Mouse (Mus musculus) hindbrain, postnatal 0 days (tissue): Measurements from ENCODE around the gene Glt6d1. TPM values are rescaled to one million over a fixed set of nuclear protein-coding genes. Genes with fewer than 3 reads are reported as not detected.

Experiments
- ATAC-seq: fragments of 200-750 bp; cut with Nextera tagmentation; 2 replicates; pipeline ENCODE4 v1.8.0; 2017; ENCODE audit warnings: mild to moderate bottlenecking, moderate TSS enrichment, moderate library complexity
- DNase-seq: peaks from one replicate; pipeline ENCODE4 v3.0.0-alpha.2; 2015; ENCODE audit warnings: low spot score
- H3K27ac ChIP-seq: fragments of 300-500 bp; sonication (generic); 2 replicates; pipeline ENCODE4 v1.5.1; 2014; ENCODE audit warnings: mild to moderate bottlenecking
- H3K27me3 ChIP-seq: fragments of 300-500 bp; sonication (generic); 2 replicates; pipeline ENCODE4 v1.6.1; 2014; ENCODE audit warnings: low read length, mixed read lengths; ENCODE audit not compliant: insufficient read depth
- H3K36me3 ChIP-seq: fragments of 300-500 bp; sonication (generic); 2 replicates; pipeline ENCODE4 v1.6.1; 2014; ENCODE audit warnings: low read length, mixed read lengths; ENCODE audit not compliant: insufficient read depth
- H3K4me1 ChIP-seq: fragments of 300-500 bp; sonication (generic); 2 replicates; pipeline ENCODE4 v1.6.1; 2014; ENCODE audit warnings: antibody characterized with exemption, low read length, mixed read lengths; ENCODE audit not compliant: insufficient read depth
- H3K4me2 ChIP-seq: fragments of 300-500 bp; sonication (generic); 2 replicates; pipeline ENCODE4 v1.6.1; 2014; ENCODE audit warnings: low read depth, mild to moderate bottlenecking, low read length, moderate library complexity, mixed read lengths
- H3K4me3 ChIP-seq: fragments of 300-500 bp; sonication (generic); 2 replicates; pipeline ENCODE4 v1.5.1; 2014; ENCODE audit warnings: low read length
- H3K9ac ChIP-seq: fragments of 300-500 bp; sonication (generic); replicated peaks from 2 replicates; pipeline ENCODE4 v1.6.1; 2014; ENCODE audit warnings: mild to moderate bottlenecking, low read length, moderate library complexity, mixed read lengths
- H3K9me3 ChIP-seq: fragments of 300-500 bp; sonication (generic); 2 replicates; pipeline ENCODE4 v1.6.1; 2016; ENCODE audit warnings: low read length, mixed read lengths
- CTCF ChIP-seq: IDR thresholded peaks from 2 replicates; pipeline ENCODE4 v1.5.1; 2016; ENCODE audit warnings: antibody characterized with exemption, control low read depth, low read depth
- WGBS: fragments of 180-500 bp; shearing (Covaris S2); extraction: QIAGEN DNeasy Blood & Tissue Kit; methylation state at CpG from one replicate; pipeline ENCODE4 v1.1.7; 2014; 5-methylcytosine and 5-hydroxymethylcytosine counted together
- polyA plus RNA-seq: library from polyadenylated mRNA; unstranded; fragments of >200 nt; fragmentation: Nextera tagmentation; extraction: Ambion mirVana; gene quantifications from 2 replicates; pipeline ENCODE4 v1.2.1, GENCODE M21; 2015
- total RNA-seq: library from RNA; depleted of rRNA; stranded (reverse); fragments of >200 nt; gene quantifications from 2 replicates; pipeline ENCODE4 v1.2.3, GENCODE M21; 2014

The Glt6d1 gene
- total and polyA plus RNA-seq, 2 experiments from 2014 or later = not detected

GRCm38 (mm10) chr2:25842758-25843157 lies 27.1 kb upstream of the Glt6d1 start:
- Histone ChIP-seq H3K4me3 (no peak overlapping the region), H3K4me2 (no peak overlapping the region), H3K9me3 (no peaks in the 10 kb centered on the region), H3K27ac (peak overlapping the region; percentile 41; the same call in 1 of the 2 replicates), H3K27me3 (no peaks in the 10 kb centered on the region), H3K36me3 (no peaks in the 10 kb centered on the region), H3K9ac (no peak overlapping the region), H3K4me1 (no peaks in the 10 kb centered on the region)
- 40% methylated on average over 1 of the region's 1 CpGs for WGBS
- no peak for TF ChIP-seq CTCF
- ATAC-seq (no peak), DNase-seq (peak; percentile 48)

- 71% methylated on average over 4 of the region's 4 CpGs for WGBS
- no peaks in the 10 kb centered on the region for H3K4me1 ChIP-seq
- DNase-seq (no peak), ATAC-seq (no peak)
- H3K27me3 ChIP-seq = no peaks in the 10 kb centered on the region
- no peak overlapping the region for H3K27ac ChIP-seq
- no peak overlapping the region for H3K4me2 ChIP-seq
- no peaks in the 10 kb centered on the region for H3K36me3 ChIP-seq
- no peak overlapping the region for H3K4me3 ChIP-seq
- TF ChIP-seq CTCF = no peak
- H3K9ac ChIP-seq = no peak overlapping the region
- no peaks in the 10 kb centered on the region for H3K9me3 ChIP-seq
These were observed 26.5 kb upstream of the Glt6d1 start for GRCm38 (mm10) chr2:25842161-25842560.

- Histone ChIP-seq H3K9ac (no peak overlapping the region), H3K27me3 (no peaks in the 10 kb centered on the region), H3K4me2 (no peak overlapping the region), H3K9me3 (no peaks in the 10 kb centered on the region), H3K4me1 (no peaks in the 10 kb centered on the region), H3K4me3 (no peak overlapping the region), H3K27ac (no peak overlapping the region), H3K36me3 (no peaks in the 10 kb centered on the region)
- DNase-seq = peak; percentile 89
- 39% methylated on average over 5 of the region's 5 CpGs for WGBS
- TF ChIP-seq CTCF = peak; percentile 98
- ATAC-seq = peak; percentile 80
These were observed 20.6 kb upstream of the Glt6d1 start for GRCm38 (mm10) chr2:25836291-25836690.

- no peaks in the 10 kb centered on the region for H3K36me3 ChIP-seq
- H3K4me1 ChIP-seq = no peaks in the 10 kb centered on the region
- no peaks in the 10 kb centered on the region for H3K9me3 ChIP-seq
- DNase-seq = peak; percentile 10
- no peaks in the 10 kb centered on the region for H3K27me3 ChIP-seq
- no peak overlapping the region for H3K4me2 ChIP-seq
- H3K9ac ChIP-seq = no peak overlapping the region
- TF ChIP-seq CTCF = no peak
- no peak overlapping the region for H3K4me3 ChIP-seq
- 59% methylated on average over 3 of the region's 3 CpGs for WGBS
- ATAC-seq = no peak
- H3K27ac ChIP-seq = no peak overlapping the region
These were observed 15.1 kb upstream of the Glt6d1 start for GRCm38 (mm10) chr2:25830786-25831185.

GRCm38 (mm10) chr2:25828344-25828947 lies 12.8 kb upstream of the Glt6d1 start:
- H3K4me2 ChIP-seq = no peak overlapping the region
- H3K4me1 ChIP-seq = no peaks in the 10 kb centered on the region
- no peak for ATAC-seq
- TF ChIP-seq CTCF = no peak; the same call in 1 of the 2 replicates
- H3K9ac ChIP-seq = no peak overlapping the region
- no peaks in the 10 kb centered on the region for H3K36me3 ChIP-seq
- WGBS = 80% methylated on average over 8 of the region's 8 CpGs
- no peak overlapping the region for H3K27ac ChIP-seq
- no peak overlapping the region for H3K4me3 ChIP-seq
- H3K27me3 ChIP-seq = no peaks in the 10 kb centered on the region
- no peaks in the 10 kb centered on the region for H3K9me3 ChIP-seq
- DNase-seq = no peak

GRCm38 (mm10) chr2:25824751-25825150 lies 9.1 kb upstream of the Glt6d1 start:
- Histone ChIP-seq H3K4me3 (no peak overlapping the region), H3K9me3 (no peaks in the 10 kb centered on the region), H3K4me2 (no peak overlapping the region), H3K27me3 (no peaks in the 10 kb centered on the region), H3K9ac (no peak overlapping the region), H3K4me1 (no peaks in the 10 kb centered on the region), H3K36me3 (no peaks in the 10 kb centered on the region), H3K27ac (no peak overlapping the region)
- DNase-seq (no peak), ATAC-seq (no peak)
- no peak for TF ChIP-seq CTCF
- WGBS = 91% methylated on average over 3 of the region's 3 CpGs

GRCm38 (mm10) chr2:25822806-25823205 lies 7.2 kb upstream of the Glt6d1 start, which contains the start of gene Lcn9:
Lcn9 (plus strand) TSS chr2:25823153.
- H3K4me2 ChIP-seq = no peak within 1 kb of the TSS
- no peak for ATAC-seq
- no peaks in the 10 kb centered on the region for H3K27me3 ChIP-seq
- no peak within 1 kb of the TSS for H3K9ac ChIP-seq
- H3K4me3 ChIP-seq = no peak within 1 kb of the TSS
- no peak for TF ChIP-seq CTCF
- no peak for DNase-seq
- no peaks in the 10 kb centered on the region for H3K9me3 ChIP-seq
- no peaks in the 10 kb centered on the region for H3K4me1 ChIP-seq
- no peaks in the 10 kb centered on the region for H3K36me3 ChIP-seq
- no peak within 1 kb of the TSS for H3K27ac ChIP-seq
- WGBS = 44% methylated on average over 1 of the region's 1 CpGs
